Mouse (Mus musculus) gastrocnemius, postnatal 14 days (tissue): ENCODE measurements around the gene Rrad. TPM values are rescaled to one million over a fixed set of nuclear protein-coding genes. Genes with fewer than 3 reads are reported as not detected.
"Not testable (repeated sequence)": the region's sequence is repeated elsewhere in the genome, so short reads cannot be mapped to it uniquely, and the experiment has no call there.

Source experiments
- DNase-seq: peaks from one replicate; pipeline ENCODE4 v3.0.0; 2021; ENCODE audit warnings: mixed read lengths
- intact Hi-C: fragments of 180-260 bp; cut with DNase I; formaldehyde crosslinking; loops from one replicate; pipeline ENCODE4 v1.15.1; 2025; ENCODE audit warnings: low total_unique reads
- long read RNA-seq, 2 experiments: library from polyadenylated mRNA; stranded (forward); transcript quantifications; one replicate each; pipeline ENCODE4 v2.0.0; 2021
- total RNA-seq, 2 experiments: library from RNA; stranded (reverse); gene quantifications; 2 replicates each; pipeline ENCODE4 v1.2.3; 2021

Gene Rrad
- total RNA-seq = 10 to 100 TPM in 1 of 2 experiments, 1 to 10 TPM in 1; 3.7 to 15.5 TPM
- long read RNA-seq, experiment 1, partial matches to known transcripts = 0 of 2 reads
- long read RNA-seq, experiment 1, other reads (novel, unspliced or antisense) = 1 of 2 reads
- long read RNA-seq, experiment 2, partial matches to known transcripts = 0 of 3 reads
- long read RNA-seq, experiment 2, other reads (novel, unspliced or antisense) = 0 of 3 reads

- intact Hi-C loops = no loop called here
- DNase-seq = peak; percentile 65
Measured at GRCm38 (mm10) chr8:104630981-104631663, at the start of gene Rrad. TSS of gene Rrad (minus strand) at chr8:104631327.

GRCm38 (mm10) chr8:104655614-104656013, 24.5 kb upstream of the Rrad start:
- DNase-seq = no peak
- intact Hi-C loops = loop anchor here (2.0 kb wide), 1 partner anchor 53 kb away; no protein-coding TSS in a partner anchor

GRCm38 (mm10) chr8:104654984-104655383, 23.9 kb upstream of the Rrad start:
- DNase-seq = peak; percentile 54
- intact Hi-C loops = loop anchor here (2.0 kb wide), 1 partner anchor 52 kb away; no protein-coding TSS in a partner anchor

GRCm38 (mm10) chr8:104644187-104644586, 13.1 kb upstream of the Rrad start:
- not testable (repeated sequence) for DNase-seq
- intact Hi-C loops = loop anchor here (5.0 kb wide), 1 partner anchor 42 kb away; no protein-coding TSS in a partner anchor

GRCm38 (mm10) chr8:104642324-104642654, 11.2 kb upstream of the Rrad start:
- DNase-seq = no peak
- intact Hi-C loops = loop anchor here (5.0 kb wide), 1 partner anchor 40 kb away; no protein-coding TSS in a partner anchor

GRCm38 (mm10) chr8:104641426-104642323, 10.5 kb upstream of the Rrad start, which contains the start of gene Ciao2b:
TSS of gene Ciao2b (minus strand) at chr8:104641965.
- intact Hi-C loops = loop anchor here (5.0 kb wide), 1 partner anchor 39 kb away; no protein-coding TSS in a partner anchor
- peak; percentile 89 for DNase-seq

- DNase-seq = no peak
- intact Hi-C loops = loop anchor here (5.0 kb wide), 1 partner anchor 39 kb away; no protein-coding TSS in a partner anchor
Measured at GRCm38 (mm10) chr8:104640831-104641370, 9.8 kb upstream of the Rrad start.

GRCm38 (mm10) chr8:104640241-104640640, 9.1 kb upstream of the Rrad start:
- no peak for DNase-seq

GRCm38 (mm10) chr8:104638010-104638409, 6.9 kb upstream of the Rrad start:
- DNase-seq = no peak
- intact Hi-C loops = no loop called here

More at GRCm38 (mm10) chr8:104640241-104640640, 9.1 kb upstream of the Rrad start:
- intact Hi-C loops = loop anchor here (5.0 kb wide), 1 partner anchor 38 kb away; no protein-coding TSS in a partner anchor

- intact Hi-C loops = no loop called here
- DNase-seq = no peak
Measured at GRCm38 (mm10) chr8:104635004-104635710, 4.0 kb upstream of the Rrad start.

- peak; percentile 53 for DNase-seq
- intact Hi-C loops = no loop called here
Measured at GRCm38 (mm10) chr8:104633156-104633744, 2.1 kb upstream of the Rrad start.

- intact Hi-C loops = no loop called here
- DNase-seq = no peak
Measured at GRCm38 (mm10) chr8:104632486-104632885, 1.4 kb upstream of the Rrad start.

GRCm38 (mm10) chr8:104631975-104632374, 848 bp upstream of the Rrad start:
- intact Hi-C loops = no loop called here
- no peak for DNase-seq

GRCm38 (mm10) chr8:104630574-104630973, 553 bp downstream of the Rrad start:
- peak; percentile 57 for DNase-seq
- intact Hi-C loops = no loop called here

GRCm38 (mm10) chr8:104630111-104630479, 1.0 kb downstream of the Rrad start:
- DNase-seq = no peak
- intact Hi-C loops = no loop called here

- DNase-seq = peak; percentile 45
- intact Hi-C loops = no loop called here
Measured at GRCm38 (mm10) chr8:104629306-104630110, 1.6 kb downstream of the Rrad start.

GRCm38 (mm10) chr8:104628402-104628801, 2.7 kb downstream of the Rrad start:
- intact Hi-C loops = no loop called here
- no peak for DNase-seq
